Mouse (Mus musculus) kidney, adult 10 weeks (tissue): Measurements from ENCODE around the gene Tmie. TPM values are rescaled to one million over a fixed set of nuclear protein-coding genes. Genes with fewer than 3 reads are reported as not detected.

Experiments
- polyA plus RNA-seq: library from polyadenylated mRNA; stranded (reverse); fragments of 350-450 nt; fragmentation: Illumina TruSeq; extraction: RNeasy Lipid Tissue Mini Kit (QIAGEN cat#74804); gene quantifications from one replicate; pipeline ENCODE4 v1.2.3, GENCODE M21; 2014; ENCODE audit warnings: low read depth, low replicate concordance

Gene Tmie
- 4.1 TPM for polyA plus RNA-seq

DNA sequence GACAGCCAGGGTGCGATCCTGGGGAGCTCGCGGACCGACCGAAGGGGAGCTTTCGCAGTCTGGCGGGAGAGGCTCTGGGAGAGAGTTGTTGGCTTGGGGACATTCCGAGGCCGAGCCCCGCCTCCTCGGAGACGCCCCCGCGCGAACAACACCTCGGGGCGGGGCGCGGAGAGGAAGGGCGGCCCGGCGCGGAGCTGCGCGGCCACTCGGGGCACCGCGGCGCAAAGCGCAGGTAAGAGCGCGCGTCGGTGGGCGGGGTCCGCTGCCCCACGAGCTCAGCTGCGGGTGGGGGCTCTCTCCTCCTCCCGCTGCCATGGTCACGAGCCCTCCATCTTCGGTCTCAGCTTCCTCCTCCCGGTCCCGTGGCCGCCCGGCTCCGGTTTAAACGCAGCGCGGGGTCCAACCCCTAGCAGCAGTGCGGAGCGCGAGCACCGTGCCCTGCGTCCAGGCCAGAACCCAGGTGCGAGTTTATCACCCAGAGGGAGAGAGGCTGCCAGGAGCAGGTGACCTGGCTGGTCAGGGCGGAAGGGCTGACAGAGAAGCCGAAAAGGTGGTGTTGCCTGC lies at the start of gene Tmie:
Tmie (minus strand) TSS at position 116 of the 564 bp plus-strand sequence.

GRCm38 (mm10) chr9:110916786-110917185 lies 36.9 kb upstream of the Tmie start, which contains the start of gene Fam240a:
Gene Fam240a, minus strand, starts transcription at chr9:110916861.

GRCm38 (mm10) chr9:110879191-110879920 lies 557 bp downstream of the Tmie start, which contains the start of gene Als2cl:
Gene Als2cl, plus strand, starts transcription at chr9:110879870.

DNA sequence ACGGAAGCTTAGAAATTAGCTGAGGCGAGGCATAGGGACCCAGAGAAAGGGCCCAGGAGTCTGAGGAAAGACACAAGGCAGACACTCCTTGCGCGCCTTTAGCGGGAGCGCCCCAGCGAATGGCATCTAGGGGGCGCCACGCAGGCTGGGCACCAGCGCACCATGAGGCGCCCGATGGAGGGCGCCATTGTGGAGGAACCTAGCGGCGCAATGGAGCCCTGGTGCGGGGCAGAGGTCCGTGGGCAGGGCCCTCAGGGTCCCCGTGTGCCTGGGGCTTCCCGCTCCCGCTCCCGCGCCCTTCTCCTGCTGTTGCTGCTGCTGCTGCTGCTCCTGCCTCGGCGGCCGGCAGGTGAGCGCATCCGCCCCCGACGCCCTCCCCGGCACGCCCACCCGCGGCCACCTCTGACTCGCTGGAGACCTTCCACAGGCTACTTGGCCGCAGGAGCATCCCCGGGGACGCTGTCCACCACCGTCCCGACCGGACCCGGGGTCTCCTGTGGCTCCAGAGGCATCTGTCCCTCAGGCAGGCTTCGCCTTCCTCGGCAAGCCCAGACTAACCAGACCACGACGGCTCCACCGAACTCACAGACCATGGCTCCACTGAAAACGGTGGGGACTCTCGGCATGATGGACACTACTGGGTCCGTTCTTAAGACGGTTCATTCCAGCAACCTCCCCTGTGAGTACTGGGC lies 22.0 kb downstream of the Tmie start, which contains the start of gene Prss50:
Prss50 (plus strand) TSS at position 187 of the 692 bp plus-strand sequence.

GRCm38 (mm10) chr9:110844206-110844605 lies 35.7 kb downstream of the Tmie start, which contains the start of gene Prss46:
Gene Prss46, plus strand, starts transcription at chr9:110844506.

GRCm38 (mm10) chr9:110834411-110834810 lies 45.5 kb downstream of the Tmie start, which contains the start of gene Prss45:
Gene Prss45, plus strand, starts transcription at chr9:110834588.

GRCm38 (mm10) chr9:110826390-110826789 lies 53.5 kb downstream of the Tmie start, which contains the start of gene Prss43:
Gene Prss43, plus strand, starts transcription at chr9:110826690.

Other genes starting within 250 kb of the Tmie start
- 0.12 TPM for gene Nbeal2, start 226.0 kb downstream of the Tmie start, polyA plus RNA-seq
- not detected for gene Ccdc12, start 223.6 kb downstream of the Tmie start, polyA plus RNA-seq
- gene Myl3, start 138.3 kb downstream of the Tmie start, polyA plus RNA-seq: not detected
- 10.3 TPM for gene Pth1r, start 133.0 kb downstream of the Tmie start, polyA plus RNA-seq
- not detected for gene Prss42, start 81.9 kb downstream of the Tmie start, polyA plus RNA-seq
- gene Prss44, start 66.1 kb downstream of the Tmie start, polyA plus RNA-seq: not detected
- gene Prss43, start 53.4 kb downstream of the Tmie start, polyA plus RNA-seq: not detected
- gene Prss45, start 45.5 kb downstream of the Tmie start, polyA plus RNA-seq: not detected
- not detected for gene Prss46, start 35.6 kb downstream of the Tmie start, polyA plus RNA-seq
- not detected for gene Prss50, start 22.1 kb downstream of the Tmie start, polyA plus RNA-seq
- 2.6 TPM for gene Als2cl, start 243 bp downstream of the Tmie start, polyA plus RNA-seq
- not detected for gene Fam240a, start 36.7 kb upstream of the Tmie start, polyA plus RNA-seq
- not detected for gene Tdgf1, start 66.0 kb upstream of the Tmie start, polyA plus RNA-seq
- not detected for gene Lrrc2, start 71.4 kb upstream of the Tmie start, polyA plus RNA-seq
- gene Rtp3, start 110.5 kb upstream of the Tmie start, polyA plus RNA-seq: 3.0 TPM
- 0.36 TPM for gene Ltf, start 139.2 kb upstream of the Tmie start, polyA plus RNA-seq
- 2.3 TPM for gene Ccrl2, start 177.4 kb upstream of the Tmie start, polyA plus RNA-seq
- gene Lrrfip2, start 237.5 kb upstream of the Tmie start, polyA plus RNA-seq: 39.6 TPM